ENCODE assay signal across 8 mouse cellular contexts in the genomic region with DNA sequence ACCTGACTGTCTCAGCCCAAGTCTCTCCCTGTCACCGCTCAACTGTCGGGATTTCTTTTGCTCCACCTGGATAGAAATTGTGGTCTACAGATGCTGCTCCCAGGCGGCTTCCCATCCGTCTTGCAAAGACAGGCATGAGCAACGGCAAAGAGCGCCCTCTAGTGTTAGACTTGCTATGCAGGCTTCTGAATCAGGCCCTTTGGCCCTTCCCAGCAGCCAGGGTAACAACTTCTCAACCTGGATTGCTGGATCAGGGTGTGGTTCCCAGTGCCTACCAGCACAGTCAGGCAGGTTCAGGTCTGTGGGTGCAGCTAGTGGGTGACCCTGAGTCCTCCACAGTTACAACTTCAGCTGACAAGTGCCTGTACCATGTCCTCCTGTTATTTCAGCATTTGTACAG. TPM values are rescaled to one million over a fixed set of nuclear protein-coding genes. Genes with fewer than 3 reads are reported as not detected.
A peak's percentile ranks its signal among the peaks of the same experiment; 100 is the strongest.
DNase-seq lines count a peak whose midpoint lies in the region; TF ChIP-seq lines count a peak whose summit lies in the region.
"Had no signal": no experiment of that assay in that cellular context is flagged by ENCODE, and none has a peak within 500 bp of the region (broad histone marks: within the 10 kb centered on the region; RNA-seq: fewer than 3 reads in every experiment).

No protein-coding gene starts in this region.

- H3K36me3 ChIP-seq in ES-Bruce4 (ENCODE audit: control insufficient read depth, insufficient read depth, low read length, poor library complexity, severe bottlenecking): no peaks in the 10 kb centered on the region
- no peaks in the 10 kb centered on the region for H3K36me3 ChIP-seq in heart, adult 2 months (ENCODE audit: control insufficient read depth, insufficient read depth, low read length)
- H3K36me3 ChIP-seq in small intestine, adult 2 months (ENCODE audit: control insufficient read depth, insufficient read depth, low read length): no peaks in the 10 kb centered on the region

- intact Hi-C loops in heart, adult 2 months (cut with DNase I): loop anchor here (1.0 to 5.0 kb wide), 2 partner anchors 47 to 109 kb away; a partner anchor contains a TSS

- H3K9me3 ChIP-seq in ES-Bruce4 (replicated peaks; ENCODE audit: control insufficient read depth, insufficient read depth, low read length, poor library complexity, severe bottlenecking): no peaks in the 10 kb centered on the region

- WGBS in heart, adult 2 months: 3% methylated on average over 6 of the region's 6 CpGs
- 3% methylated on average over 6 of the region's 6 CpGs for WGBS in small intestine, adult 2 months

- peak; percentile 94 for TF ChIP-seq CTCF in ES-Bruce4 (IDR thresholded peaks at IDR 0.05; ENCODE audit: low read depth, low read length)
- TF ChIP-seq CTCF in heart, adult 2 months (IDR thresholded peaks at IDR 0.05): peak; percentile 89
- peak; percentile 95 for TF ChIP-seq CTCF in small intestine, adult 2 months (IDR thresholded peaks at IDR 0.05; ENCODE audit: extremely low read depth, insufficient read length, insufficient replicate concordance, low read depth, low read length)

- no peak overlapping the region for H3K27ac ChIP-seq in ES-Bruce4 (ENCODE audit: insufficient read depth, low read length)
- H3K27ac ChIP-seq in heart, adult 2 months: no peak overlapping the region
- H3K27ac ChIP-seq in small intestine, adult 2 months (ENCODE audit: insufficient read depth, low read depth, low read length): no peak overlapping the region
- H3K27ac ChIP-seq: macrophage had no signal

- DNase-seq in ZHBTc4 (ENCODE audit: low read depth, low spot score): peak; percentile 94
- DNase-seq in cerebellum, postnatal 36 days: peak; percentile 70 to 76
- peak; percentile 36 to 48 for DNase-seq in heart, adult 2 months
- peak; percentile 46 for DNase-seq in layer of hippocampus, adult 9-10 months (ENCODE audit: low spot score)
- peak; percentile 88 for DNase-seq in lung, postnatal 36 days

- no peaks in the 10 kb centered on the region for H3K79me2 ChIP-seq in heart, adult 2 months (replicated peaks; ENCODE audit: control insufficient read depth, insufficient read depth, low read length)

- TF ChIP-seq POLR2A in ES-Bruce4 (IDR thresholded peaks at IDR 0.05; ENCODE audit: insufficient read depth, low read length): no peak
- no peak for TF ChIP-seq POLR2A in heart, adult 2 months (IDR thresholded peaks at IDR 0.05; ENCODE audit: insufficient read depth, low read depth, low read length)
- no peak for TF ChIP-seq POLR2A in small intestine, adult 2 months (IDR thresholded peaks at IDR 0.05; ENCODE audit: low read depth, low read length)

- H3K4me1 ChIP-seq in ES-Bruce4 (ENCODE audit: control insufficient read depth, insufficient read depth, low read length): no peaks in the 10 kb centered on the region
- H3K4me1 ChIP-seq in heart, adult 2 months (ENCODE audit: control insufficient read depth, insufficient read depth, low read length): no peaks in the 10 kb centered on the region
- no peaks in the 10 kb centered on the region; the same call in 1 of the 2 replicates for H3K4me1 ChIP-seq in small intestine, adult 2 months (ENCODE audit: control insufficient read depth, insufficient read depth, insufficient read length, low read length)

- H3K4me3 ChIP-seq in ES-Bruce4 (ENCODE audit: low read depth, low read length): no peak overlapping the region
- no peak overlapping the region for H3K4me3 ChIP-seq in heart, adult 2 months
- H3K4me3 ChIP-seq in small intestine, adult 2 months (ENCODE audit: low read depth, low read length): no peak overlapping the region

- H3K27me3 ChIP-seq in ES-Bruce4 (ENCODE audit: control insufficient read depth, insufficient read depth, low read length, poor library complexity, severe bottlenecking): no peaks in the 10 kb centered on the region
- H3K27me3 ChIP-seq in heart, adult 2 months (ENCODE audit: control insufficient read depth, insufficient read depth, low read length): peaks cover 2% of the 10 kb centered on the region
- no peaks in the 10 kb centered on the region for H3K27me3 ChIP-seq in small intestine, adult 2 months (ENCODE audit: control insufficient read depth, insufficient read depth, low read length)

- TF ChIP-seq EP300 in ES-Bruce4 (IDR thresholded peaks at IDR 0.05; ENCODE audit: insufficient read depth, low read depth, low read length): peak; percentile 36; the same call in 1 of the 2 replicates
- TF ChIP-seq EP300 in heart, adult 2 months (IDR thresholded peaks at IDR 0.05; ENCODE audit: insufficient read depth, low read depth, low read length): no peak

- no peak overlapping the region for H3K9ac ChIP-seq in ES-Bruce4 (ENCODE audit: low read depth, poor library complexity, severe bottlenecking)
- no peak overlapping the region for H3K9ac ChIP-seq in heart, adult 2 months (ENCODE audit: low read depth, low read length)

RNA-seq across cellular contexts. Expression of a gene that starts 23.9 kb away (rescaled TPM):
- polyA plus RNA-seq in ES-Bruce4 (2011; ENCODE audit: insufficient read depth, insufficient read length, low read depth, missing spikeins): not detected in 2 replicates
- total RNA-seq in heart, adult 2 months (2021): not detected
- not detected in 2 replicates for polyA plus RNA-seq in heart, adult 2 months (2012; rRNA removed)
- not detected in 2 replicates for polyA plus RNA-seq in small intestine, adult 2 months (2012; rRNA removed)
- polyA plus RNA-seq: macrophage had no signal

RNA-seq across cellular contexts. Expression of a gene that starts 32.9 kb away (rescaled TPM):
- 12.9 and 15.2 TPM in 2 replicates for polyA plus RNA-seq in ES-Bruce4 (2011; ENCODE audit: insufficient read depth, insufficient read length, low read depth, missing spikeins)
- total RNA-seq in heart, adult 2 months (2021): 1 to 10 TPM; 1.8 to 2.8 TPM
- 1.4 and 1.8 TPM in 2 replicates for polyA plus RNA-seq in heart, adult 2 months (2012; rRNA removed)
- polyA plus RNA-seq in small intestine, adult 2 months (2012; rRNA removed): 271 and 356 TPM in 2 replicates
- polyA plus RNA-seq: macrophage had no signal

Comparison
In these comparisons a context has a peak if more than half of its experiments do, and no peak if none do; other contexts are left out.
1. DNase-seq: peak in every context shown above with its lines; median percentile 94 in ZHBTc4; 88 in lung, postnatal 36 days; 73 in cerebellum, postnatal 36 days; 46 in layer of hippocampus, adult 9-10 months; 42 in heart, adult 2 months.
2. RNA of a gene that starts 32.9 kb away (polyA plus RNA-seq): 271 to 356 TPM in small intestine, adult 2 months; 12.9 to 15.2 TPM in ES-Bruce4 and 1.4 to 1.8 TPM in heart, adult 2 months; every median in the first group is over 10 times any median in the second.
3. Peak in every context shown above with its lines, with median percentiles within 50 percentile points of each other: CTCF ChIP-seq.